Mouse (Mus musculus) embryonic fibroblast, embryonic 13.5 days (primary cell): ENCODE data around the gene F12.

Experiments used
- CTCF ChIP-seq: IDR thresholded peaks from 2 replicates; pipeline ENCODE4 v1.5.1; 2011; ENCODE audit warnings: mild to moderate bottlenecking, control low read depth, low read length, moderate library complexity, borderline replicate concordance; ENCODE audit not compliant: insufficient read depth
- POLR2A ChIP-seq: IDR thresholded peaks from 2 replicates; pipeline ENCODE4 v1.6.1; 2011; ENCODE audit warnings: low read depth, mild to moderate bottlenecking, control low read depth, low read length, moderate library complexity

- TF ChIP-seq CTCF (no peak), POLR2A (no peak)
Measured at GRCm38 (mm10) chr13:55449205-55449604, 22.6 kb upstream of the F12 start.
